Mouse (Mus musculus): ENCODE data around the gene Dync1li1.

DNA sequence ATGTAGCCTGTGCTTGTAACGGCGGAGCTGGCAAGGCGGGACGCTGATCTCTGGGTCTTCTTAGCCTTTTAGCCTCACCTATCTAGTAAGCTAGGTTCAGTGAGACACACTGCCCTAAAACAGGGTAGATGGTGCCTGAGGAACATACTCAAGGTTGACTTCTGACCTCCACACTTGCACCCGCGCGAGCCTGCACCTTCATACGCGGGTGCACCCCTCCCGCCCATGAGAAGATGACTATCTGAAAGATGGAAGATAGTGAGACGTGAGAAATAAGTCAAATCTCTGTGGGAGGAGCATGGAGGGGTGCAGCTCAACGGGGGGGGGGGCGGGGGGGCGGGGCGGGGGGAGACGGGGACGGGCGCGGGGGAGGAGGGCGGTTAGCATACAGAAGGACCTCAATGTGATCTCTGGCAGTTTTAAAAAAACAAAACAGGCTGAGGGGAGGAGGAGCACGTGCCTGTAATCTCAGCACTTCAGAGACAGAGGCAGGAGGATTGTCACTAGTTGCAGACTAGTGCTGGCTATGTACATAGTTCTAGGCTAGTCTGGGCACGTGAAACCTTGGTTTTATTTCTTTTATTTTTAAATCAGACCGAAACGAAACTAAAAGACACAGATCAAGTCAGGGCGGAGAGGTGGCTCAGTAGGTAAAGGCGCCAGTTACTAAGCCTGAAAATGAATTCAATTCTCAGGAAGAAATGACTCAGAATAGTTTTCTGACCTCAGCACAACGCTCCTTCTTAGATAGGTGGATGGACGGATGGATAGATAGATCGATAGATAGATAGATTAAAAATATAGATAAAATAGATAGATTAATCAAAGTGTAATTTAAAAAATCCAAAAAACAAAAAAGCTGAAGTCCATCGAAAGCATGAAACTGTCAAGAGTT, 41.6 kb downstream of the Dync1li1 start:
- no peak for TF ChIP-seq GATA1 (IDR thresholded peaks at IDR 0.05; ENCODE audit: low read length)
- no peak for TF ChIP-seq TAL1 (IDR thresholded peaks at IDR 0.05; ENCODE audit: low read length)

Measured in erythroblast, embryonic 14.5 days (primary cell).